Mouse (Mus musculus) neural tube, embryonic 11.5 days (tissue): ENCODE results near the gene Spem1. TPM values are rescaled to one million over a fixed set of nuclear protein-coding genes. Genes with fewer than 3 reads are reported as not detected.
"Not testable (repeated sequence)": the region's sequence is repeated elsewhere in the genome, so short reads cannot be mapped to it uniquely, and the experiment has no call there.

Experiments used
- ATAC-seq: fragments of 200-750 bp; cut with Nextera tagmentation; 2 replicates; pipeline ENCODE4 v1.8.0; 2017; ENCODE audit warnings: moderate number of reproducible peaks, mild to moderate bottlenecking, moderate TSS enrichment, moderate library complexity; ENCODE audit not compliant: insufficient read depth, low FRiP score, low TSS enrichment
- DNase-seq: peaks from one replicate; pipeline ENCODE4 v3.0.0-alpha.2; 2015; ENCODE audit warnings: low spot score
- H3K27ac ChIP-seq: fragments of 300-500 bp; sonication (generic); 2 replicates; pipeline ENCODE4 v1.5.1; 2014; ENCODE audit warnings: low read depth, mild to moderate bottlenecking, low read length
- H3K27me3 ChIP-seq: fragments of 300-500 bp; sonication (generic); 2 replicates; pipeline ENCODE4 v1.6.1; 2014; ENCODE audit warnings: mild to moderate bottlenecking, low read length, mixed read lengths; ENCODE audit not compliant: control insufficient read depth, insufficient read depth
- H3K36me3 ChIP-seq: fragments of 300-500 bp; sonication (generic); 2 replicates; pipeline ENCODE4 v1.6.1; 2014; ENCODE audit warnings: mild to moderate bottlenecking, low read length, moderate library complexity, mixed read lengths; ENCODE audit not compliant: control insufficient read depth, insufficient read depth
- H3K4me1 ChIP-seq: fragments of 300-500 bp; sonication (generic); 2 replicates; pipeline ENCODE4 v1.6.1; 2014; ENCODE audit warnings: low read length, mixed read lengths; ENCODE audit not compliant: control insufficient read depth, insufficient read depth
- H3K4me2 ChIP-seq: fragments of 300-500 bp; sonication (generic); 2 replicates; pipeline ENCODE4 v1.6.1; 2014; ENCODE audit warnings: low read depth, mild to moderate bottlenecking, moderate library complexity
- H3K4me3 ChIP-seq: fragments of 300-500 bp; sonication (generic); 2 replicates; pipeline ENCODE4 v1.5.1; 2014; ENCODE audit warnings: low read depth, low read length
- H3K9ac ChIP-seq: fragments of 300-500 bp; sonication (generic); 2 replicates; pipeline ENCODE4 v1.6.1; 2014; ENCODE audit warnings: mild to moderate bottlenecking, low read length
- H3K9me3 ChIP-seq: fragments of 300-500 bp; sonication (generic); 2 replicates; pipeline ENCODE4 v1.6.1; 2016; ENCODE audit warnings: low read length; ENCODE audit not compliant: control insufficient read depth
- WGBS: fragments of 180-500 bp; shearing (Covaris S2); extraction: QIAGEN DNeasy Blood & Tissue Kit; methylation state at CpG from one replicate; pipeline ENCODE4 v1.1.7; 2014; 5-methylcytosine and 5-hydroxymethylcytosine counted together
- polyA plus RNA-seq: library from polyadenylated mRNA; unstranded; fragments of >200 nt; fragmentation: Nextera tagmentation; extraction: Ambion mirVana; gene quantifications from 2 replicates; pipeline ENCODE4 v1.2.1, GENCODE M21; 2014

Spem1 gene
- polyA plus RNA-seq = 0.23 TPM in 1 of 2 replicates, not detected in the other

- no peak within 1 kb of the TSS for H3K4me2 ChIP-seq
- H3K36me3 ChIP-seq = peaks cover 7% of the 10 kb centered on the region
- no peak within 1 kb of the TSS for H3K4me3 ChIP-seq
- no peak for DNase-seq
- no peak within 1 kb of the TSS for H3K27ac ChIP-seq
- H3K9ac ChIP-seq = no peak within 1 kb of the TSS
- ATAC-seq = no peak
- H3K4me1 ChIP-seq = no peaks in the 10 kb centered on the region
- 92% methylated on average over 3 of the region's 3 CpGs for WGBS
- H3K9me3 ChIP-seq = peaks cover 3% of the 10 kb centered on the region; the same call in 1 of the 2 replicates
- H3K27me3 ChIP-seq = no peaks in the 10 kb centered on the region
Measured at GRCm38 (mm10) chr11:69822080-69822479, at the start of gene Spem1. Gene Spem1, minus strand, starts transcription at chr11:69822180.

GRCm38 (mm10) chr11:69870289-69871069 lies 48.5 kb upstream of the Spem1 start:
- Histone ChIP-seq H3K9ac (no peak overlapping the region), H3K4me2 (no peak overlapping the region), H3K4me3 (no peak overlapping the region), H3K9me3 (no peaks in the 10 kb centered on the region), H3K36me3 (no peaks in the 10 kb centered on the region), H3K27ac (no peak overlapping the region), H3K4me1 (no peaks in the 10 kb centered on the region), H3K27me3 (no peaks in the 10 kb centered on the region)
- 94% methylated on average over 2 of the region's 2 CpGs for WGBS
- DNase-seq (no peak), ATAC-seq (no peak)

- Histone ChIP-seq H3K27me3 (no peaks in the 10 kb centered on the region), H3K27ac (no peak overlapping the region), H3K36me3 (no peaks in the 10 kb centered on the region), H3K4me1 (no peaks in the 10 kb centered on the region), H3K4me3 (no peak overlapping the region), H3K9ac (no peak overlapping the region), H3K9me3 (no peaks in the 10 kb centered on the region), H3K4me2 (no peak overlapping the region)
- no peak for ATAC-seq
- WGBS = 73% methylated on average over 9 of the region's 9 CpGs
- DNase-seq = no peak
Measured at GRCm38 (mm10) chr11:69867335-69867734, 45.4 kb upstream of the Spem1 start.

- no peaks in the 10 kb centered on the region for H3K36me3 ChIP-seq
- H3K27ac ChIP-seq = no peak overlapping the region
- ATAC-seq = no peak
- H3K4me2 ChIP-seq = no peak overlapping the region
- no peaks in the 10 kb centered on the region for H3K4me1 ChIP-seq
- no peak for DNase-seq
- no peaks in the 10 kb centered on the region for H3K27me3 ChIP-seq
- no peak overlapping the region for H3K4me3 ChIP-seq
- H3K9ac ChIP-seq = no peak overlapping the region
- WGBS = 87% methylated on average over 9 of the region's 9 CpGs
- H3K9me3 ChIP-seq = no peaks in the 10 kb centered on the region
Measured at GRCm38 (mm10) chr11:69865561-69865960, 43.6 kb upstream of the Spem1 start.

- DNase-seq (no peak), ATAC-seq (no peak)
- H3K27ac ChIP-seq = no peak overlapping the region
- H3K4me1 ChIP-seq = no peaks in the 10 kb centered on the region
- 61% methylated on average over 8 of the region's 8 CpGs for WGBS
- no peak overlapping the region for H3K9ac ChIP-seq
- H3K4me3 ChIP-seq = no peak overlapping the region
- H3K27me3 ChIP-seq = peaks cover under 1% of the 10 kb centered on the region
- H3K36me3 ChIP-seq = no peaks in the 10 kb centered on the region
- H3K4me2 ChIP-seq = no peak overlapping the region
- no peaks in the 10 kb centered on the region for H3K9me3 ChIP-seq
Measured at GRCm38 (mm10) chr11:69864138-69864860, 42.3 kb upstream of the Spem1 start.

- not testable (repeated sequence) for ATAC-seq, H3K9me3 ChIP-seq, H3K27me3 ChIP-seq, DNase-seq, H3K36me3 ChIP-seq, H3K4me1 ChIP-seq, H3K4me2 ChIP-seq, H3K9ac ChIP-seq, H3K4me3 ChIP-seq, H3K27ac ChIP-seq
- 78% methylated on average over 3 of the region's 3 CpGs for WGBS
Measured at GRCm38 (mm10) chr11:69863729-69864128, 41.7 kb upstream of the Spem1 start.

- H3K4me1 ChIP-seq = no peaks in the 10 kb centered on the region
- H3K36me3 ChIP-seq = no peaks in the 10 kb centered on the region
- H3K9me3 ChIP-seq = no peaks in the 10 kb centered on the region
- WGBS = 20% methylated on average over 30 of the region's 30 CpGs
- no peak within 1 kb of the TSS for H3K27ac ChIP-seq
- no peak for DNase-seq
- peaks cover 13% of the 10 kb centered on the region for H3K27me3 ChIP-seq
- no peak within 1 kb of the TSS for H3K4me2 ChIP-seq
- no peak for ATAC-seq
- H3K4me3 ChIP-seq = no peak within 1 kb of the TSS
- H3K9ac ChIP-seq = no peak within 1 kb of the TSS
Measured at GRCm38 (mm10) chr11:69858113-69858998, 36.4 kb upstream of the Spem1 start, which contains the start of gene Tnk1. Gene Tnk1, minus strand, starts transcription at chr11:69858730.

GRCm38 (mm10) chr11:69855347-69855746 lies 33.4 kb upstream of the Spem1 start:
- H3K36me3 ChIP-seq = peaks cover 3% of the 10 kb centered on the region
- DNase-seq (peak; percentile 69), ATAC-seq (0 out of 2 replicates have a peak, but pooled peaks have one; percentile 63)
- H3K4me2 ChIP-seq = no peak overlapping the region
- no peak overlapping the region for H3K4me3 ChIP-seq
- no peak overlapping the region for H3K27ac ChIP-seq
- no peaks in the 10 kb centered on the region for H3K4me1 ChIP-seq
- WGBS = 30% methylated on average over 16 of the region's 16 CpGs
- H3K27me3 ChIP-seq = peaks cover 13% of the 10 kb centered on the region
- no peaks in the 10 kb centered on the region for H3K9me3 ChIP-seq
- no peak overlapping the region for H3K9ac ChIP-seq
